Mouse (Mus musculus) urinary bladder, postnatal 4 days (tissue): ENCODE measurements around the gene Cgnl1.

Source experiments
- DNase-seq, 2 experiments: peaks; one replicate each; pipeline ENCODE4 v3.0.0; 2021 to 2022; ENCODE audit warnings: low spot score in 2 of 2

Cgnl1 gene

DNA sequence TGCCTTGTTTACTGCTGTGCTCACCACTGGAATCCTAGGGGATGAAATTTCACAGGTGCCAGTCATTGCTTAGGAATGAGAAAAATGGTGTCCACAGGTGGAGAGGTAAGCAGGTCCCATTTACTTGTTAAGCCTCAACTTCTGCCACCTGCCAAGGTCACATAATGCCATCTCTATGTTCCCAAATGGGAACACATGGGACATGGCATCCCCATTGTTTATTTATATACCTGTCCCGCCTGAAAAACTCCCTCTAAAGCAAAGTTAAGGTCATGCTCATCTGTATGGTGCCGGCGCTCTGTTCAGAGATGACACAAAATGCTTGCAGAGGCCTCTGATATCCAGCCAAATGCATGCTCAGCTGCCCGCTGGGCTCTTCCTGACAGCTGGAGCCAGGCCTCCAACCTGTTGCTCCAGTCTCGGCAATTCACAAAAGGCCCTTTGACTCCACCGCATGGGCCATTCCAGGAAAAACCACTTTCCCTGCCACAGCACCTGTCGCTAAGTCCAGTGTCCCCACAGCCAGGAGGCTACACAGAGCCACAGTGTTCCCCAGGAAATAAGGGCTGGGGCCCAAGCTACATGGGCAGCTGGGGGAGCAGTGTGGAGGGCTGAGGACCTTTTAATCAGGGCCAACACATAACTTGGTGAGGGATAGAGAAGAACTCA lies 192.4 kb downstream of the Cgnl1 start:
- no peak for DNase-seq
